Mouse (Mus musculus) ES-E14 (cell line): ENCODE data around the gene Usp29. TPM values are rescaled to one million over a fixed set of nuclear protein-coding genes. Genes with fewer than 3 reads are reported as not detected.
A peak's percentile ranks its signal among the peaks of the same experiment; 100 is the strongest.

Experiments used
- DNase-seq: peaks from one replicate; pipeline ENCODE4 v3.0.0-alpha.2; 2013; ENCODE audit warnings: low read depth, low spot score
- H3K27ac ChIP-seq: 2 replicates; pipeline ENCODE4 v1.5.1; 2012; ENCODE audit warnings: low read depth, mild to moderate bottlenecking, low read length, moderate library complexity, mixed read lengths; ENCODE audit not compliant: poor library complexity, insufficient read depth, severe bottlenecking
- H3K36me3 ChIP-seq: 2 replicates; pipeline ENCODE4 v1.6.1; 2012; ENCODE audit warnings: mild to moderate bottlenecking, low read length, moderate library complexity, mixed read lengths; ENCODE audit not compliant: control insufficient read depth, poor library complexity, insufficient read depth, severe bottlenecking
- H3K4me1 ChIP-seq, 2 experiments: fragments of 150-350 bp in 1 of 2; sonication (generic) in 1 of 2; 2 replicates each; pipeline ENCODE4 v1.6.1; 2012; ENCODE audit warnings: low read length in 2 of 2, mild to moderate bottlenecking in 1 of 2, mixed read lengths in 1 of 2; ENCODE audit not compliant: control insufficient read depth in 2 of 2, insufficient read depth in 2 of 2, poor library complexity in 1 of 2
- H3K4me3 ChIP-seq, 2 experiments: fragments of 150-350 bp in 1 of 2; sonication (generic) in 1 of 2; 2 replicates each; pipeline ENCODE4 v1.5.1; 2012; ENCODE audit warnings: low read length in 2 of 2, low read depth in 1 of 2, mild to moderate bottlenecking in 1 of 2, mixed read lengths in 1 of 2; ENCODE audit not compliant: insufficient read depth in 1 of 2, poor library complexity in 1 of 2, severe bottlenecking in 1 of 2
- H3K9ac ChIP-seq: 2 replicates; pipeline ENCODE4 v1.6.1; 2012; ENCODE audit warnings: low read depth, mild to moderate bottlenecking, low read length, mixed read lengths; ENCODE audit not compliant: poor library complexity, insufficient read depth, severe bottlenecking
- H3K9me3 ChIP-seq: fragments of 150-350 bp; sonication (generic); 2 replicates; pipeline ENCODE4 v1.6.1; 2012; ENCODE audit warnings: low read depth, mild to moderate bottlenecking, low read length; ENCODE audit not compliant: control insufficient read depth, insufficient read depth
- CHD2 ChIP-seq: IDR thresholded peaks from 2 replicates; pipeline ENCODE4 v1.6.1; 2014; ENCODE audit warnings: mild to moderate bottlenecking, low read depth, low read length, inconsistent platforms
- HCFC1 ChIP-seq: IDR thresholded peaks from 2 replicates; pipeline ENCODE4 v1.6.1; 2012; ENCODE audit warnings: low read length, inconsistent platforms, borderline replicate concordance; ENCODE audit not compliant: insufficient read depth
- MAFK ChIP-seq: IDR thresholded peaks from 2 replicates; pipeline ENCODE4 v1.6.1; 2014; ENCODE audit warnings: mild to moderate bottlenecking, low read depth, low read length, inconsistent platforms; ENCODE audit not compliant: insufficient read depth
- ZC3H11A ChIP-seq: IDR thresholded peaks from 2 replicates; pipeline ENCODE4 v1.6.1; 2012; ENCODE audit warnings: low read depth, mild to moderate bottlenecking, inconsistent platforms, low read length, borderline replicate concordance
- ZNF384 ChIP-seq: IDR thresholded peaks from 2 replicates; pipeline ENCODE4 v1.6.1; 2012; ENCODE audit warnings: low read depth, low read length, inconsistent platforms
- in situ Hi-C, 2 experiments: fragments of 600-800 bp; cut with MboI; formaldehyde crosslinking; loops; one replicate each; pipeline ENCODE4 v1.15.1; 2025; ENCODE audit warnings: low sequenced_read_pairs in 2 of 2, inconsistent platforms in 1 of 2; ENCODE audit not compliant: unreplicated experiment in 2 of 2
- total RNA-seq: library from RNA; depleted of rRNA; stranded (reverse); fragments of 300-350 nt; gene quantifications from 2 replicates; pipeline ENCODE4 v1.2.3, GENCODE M21; 2012

Usp29 gene
- total RNA-seq, 1 experiment, result 4.5 TPM

- no peak for DNase-seq
- Histone ChIP-seq H3K4me1 (no peaks in the 10 kb centered on the region), H3K9me3 (no peaks in the 10 kb centered on the region), H3K4me3 (no peak overlapping the region), H3K36me3 (no peaks in the 10 kb centered on the region), H3K27ac (no peak overlapping the region), H3K9ac (no peak overlapping the region)
- in situ Hi-C loops, result no loop called here
- no peak for TF ChIP-seq HCFC1
- TF ChIP-seq MAFK, result no peak
- no peak for TF ChIP-seq CHD2
Measured at GRCm38 (mm10) chr7:6900672-6901071, 170.3 kb downstream of the Usp29 start.

- in situ Hi-C loops, result no loop called here
Measured at GRCm38 (mm10) chr7:6903489-6903888, 173.1 kb downstream of the Usp29 start.

GRCm38 (mm10) chr7:6910527-6910926 lies 180.1 kb downstream of the Usp29 start:
- TF ChIP-seq MAFK (no peak), CHD2 (no peak), HCFC1 (no peak), ZNF384 (no peak), ZC3H11A (no peak)
- Histone ChIP-seq H3K36me3 (no peaks in the 10 kb centered on the region), H3K9me3 (no peaks in the 10 kb centered on the region), H3K27ac (no peak overlapping the region), H3K4me3 (no peak overlapping the region), H3K9ac (no peak overlapping the region), H3K4me1 (no peaks in the 10 kb centered on the region)
- DNase-seq, result no peak
- in situ Hi-C loops, result no loop called here

More at GRCm38 (mm10) chr7:6903489-6903888, 173.1 kb downstream of the Usp29 start:
- Histone ChIP-seq H3K9ac (no peak overlapping the region), H3K9me3 (no peaks in the 10 kb centered on the region), H3K27ac (no peak overlapping the region), H3K4me3 (no peak overlapping the region), H3K4me1 (no peaks in the 10 kb centered on the region), H3K36me3 (no peaks in the 10 kb centered on the region)
- TF ChIP-seq ZC3H11A, result no peak
- TF ChIP-seq CHD2, result no peak
- TF ChIP-seq MAFK, result no peak
- no peak for TF ChIP-seq HCFC1
- TF ChIP-seq ZNF384, result no peak
- no peak for DNase-seq

- Histone ChIP-seq H3K9ac (no peak overlapping the region), H3K9me3 (no peaks in the 10 kb centered on the region), H3K4me1 (no peaks in the 10 kb centered on the region), H3K4me3 (no peak overlapping the region), H3K36me3 (no peaks in the 10 kb centered on the region), H3K27ac (no peak overlapping the region)
- in situ Hi-C loops, result no loop called here
- no peak for TF ChIP-seq CHD2
- TF ChIP-seq MAFK, result no peak
- TF ChIP-seq HCFC1, result no peak
- TF ChIP-seq ZC3H11A, result no peak
- TF ChIP-seq ZNF384, result no peak
- no peak for DNase-seq
Measured at GRCm38 (mm10) chr7:6911731-6912130, 181.4 kb downstream of the Usp29 start.

GRCm38 (mm10) chr7:6913439-6914380 lies 183.3 kb downstream of the Usp29 start:
- in situ Hi-C loops, result no loop called here
- H3K36me3 ChIP-seq, result no peaks in the 10 kb centered on the region
- TF ChIP-seq MAFK (no peak), CHD2 (no peak), ZC3H11A (no peak), ZNF384 (no peak), HCFC1 (no peak)
- H3K4me1 ChIP-seq, result no peaks in the 10 kb centered on the region
- peak overlapping the region in 1 of 2 experiments; percentile 3; a peak in 1 of 4 replicates for H3K4me3 ChIP-seq
- no peak for DNase-seq
- no peak overlapping the region for H3K27ac ChIP-seq
- no peaks in the 10 kb centered on the region for H3K9me3 ChIP-seq
- H3K9ac ChIP-seq, result no peak overlapping the region
